Mouse (Mus musculus) E14TG2a.4 (cell line): ENCODE measurements around the gene Lyst.

ENCODE experiments used
- CTCF ChIP-seq: conservative IDR thresholded peaks from 2 replicates; pipeline ENCODE4 v1.5.1; 2014; ENCODE audit warnings: low read length
- NANOG ChIP-seq: IDR thresholded peaks from 2 replicates; pipeline ENCODE4 v1.6.1; 2014; ENCODE audit warnings: borderline replicate concordance, low read length, mixed read lengths

GRCm38 (mm10) chr13:13581988-13582387, 8.2 kb upstream of the Lyst start:
- TF ChIP-seq CTCF (no peak), NANOG (no peak)
